Mouse (Mus musculus) E14TG2a.4 (cell line): ENCODE results near the gene Elmo1.

ENCODE experiments used
- CTCF ChIP-seq: conservative IDR thresholded peaks from 2 replicates; pipeline ENCODE4 v1.5.1; 2014; ENCODE audit warnings: low read length
- NANOG ChIP-seq: IDR thresholded peaks from 2 replicates; pipeline ENCODE4 v1.6.1; 2014; ENCODE audit warnings: borderline replicate concordance, low read length, mixed read lengths
- POU5F1 ChIP-seq: IDR thresholded peaks from 2 replicates; pipeline ENCODE4 v1.6.1; 2014; ENCODE audit warnings: low read length, borderline replicate concordance

DNA sequence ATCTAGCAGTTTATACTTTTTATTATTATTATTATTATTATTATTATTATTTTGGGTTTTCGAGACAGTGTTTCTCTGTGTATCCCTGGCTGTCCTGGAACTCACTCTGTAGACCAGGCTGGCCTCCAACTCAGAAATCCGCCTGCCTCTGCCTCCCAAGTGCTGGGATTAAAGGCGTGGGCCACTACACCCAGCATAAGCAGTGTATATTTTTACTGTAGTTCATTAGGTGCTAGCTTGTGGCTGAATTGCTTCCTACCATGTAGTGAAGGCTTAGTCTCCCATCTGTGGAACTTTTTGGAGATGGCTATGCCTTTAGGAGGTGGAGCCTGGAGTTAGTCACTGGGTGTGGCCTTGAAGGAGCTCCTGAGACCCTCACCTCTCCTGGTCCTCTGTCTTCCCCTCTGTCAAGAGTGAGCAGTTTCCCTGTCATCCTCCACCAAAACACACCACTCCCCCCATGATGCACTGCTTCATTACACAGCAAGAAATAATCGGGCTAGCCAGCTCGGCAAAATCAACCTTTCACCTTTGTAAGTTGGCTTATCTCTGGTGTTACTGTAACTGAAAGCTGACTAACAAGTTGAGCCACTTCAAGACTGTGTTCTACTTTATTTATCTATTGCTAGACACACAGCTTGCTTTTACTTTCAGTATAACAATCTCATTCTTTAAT, 41.1 kb downstream of the Elmo1 start:
- no peak for TF ChIP-seq CTCF
- no peak for TF ChIP-seq POU5F1
- no peak for TF ChIP-seq NANOG
